Mouse (Mus musculus) lung, postnatal 10 days (tissue): ENCODE measurements at regions not wholly inside any gene's neighbourhood (a gene's known extent, or its start where the extent isn't known, plus 50 kb on each side); places are given as distances from the start of the nearest gene placed in this dataset.

ENCODE experiments used
- DNase-seq: peaks from one replicate; pipeline ENCODE4 v3.0.0; 2021

DNA sequence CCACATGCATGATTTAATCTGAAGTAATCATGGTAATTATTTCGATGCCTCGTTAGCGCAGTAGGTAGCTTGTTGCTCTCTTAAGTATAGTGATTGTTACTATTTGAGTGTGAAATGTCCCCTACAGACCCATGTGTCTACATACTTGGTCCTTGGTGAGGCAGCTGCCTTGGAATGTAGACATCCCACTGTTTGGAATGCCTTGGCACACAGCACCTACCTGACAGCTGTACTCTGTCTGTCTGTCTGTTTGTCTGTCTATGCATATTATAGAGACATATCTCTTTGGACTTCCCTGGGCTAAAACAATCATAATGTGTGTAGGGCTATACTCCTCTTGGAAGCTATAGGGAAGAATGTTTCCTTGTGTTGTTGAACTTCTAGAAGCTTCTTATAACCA, 83.7 kb upstream of the Runx3 start:
- no peak for DNase-seq

- DNase-seq = no peak
Observed at GRCm38 (mm10) chr4:135039234-135039633, 81.2 kb upstream of the Runx3 start.

DNA sequence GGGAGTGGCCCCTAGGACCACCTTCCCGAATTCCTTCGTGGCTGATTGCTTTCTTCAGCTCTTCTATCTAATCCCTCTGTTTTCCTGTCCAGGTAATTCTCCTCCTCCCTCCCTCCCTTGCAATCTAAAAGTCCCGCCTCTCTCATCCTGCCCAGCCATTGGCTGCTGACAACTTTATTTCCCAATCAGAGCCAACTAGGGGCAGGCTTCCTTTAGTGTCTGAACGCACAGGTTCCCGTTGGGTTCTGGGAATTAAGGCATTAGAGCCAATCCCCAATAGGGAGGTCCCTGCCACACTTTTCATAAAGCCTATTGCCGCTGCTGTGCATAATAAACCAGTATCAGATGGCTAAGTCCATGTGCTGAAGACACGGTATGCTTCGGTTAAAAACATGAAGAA, 78.5 kb upstream of the Runx3 start:
- DNase-seq = no peak

DNA sequence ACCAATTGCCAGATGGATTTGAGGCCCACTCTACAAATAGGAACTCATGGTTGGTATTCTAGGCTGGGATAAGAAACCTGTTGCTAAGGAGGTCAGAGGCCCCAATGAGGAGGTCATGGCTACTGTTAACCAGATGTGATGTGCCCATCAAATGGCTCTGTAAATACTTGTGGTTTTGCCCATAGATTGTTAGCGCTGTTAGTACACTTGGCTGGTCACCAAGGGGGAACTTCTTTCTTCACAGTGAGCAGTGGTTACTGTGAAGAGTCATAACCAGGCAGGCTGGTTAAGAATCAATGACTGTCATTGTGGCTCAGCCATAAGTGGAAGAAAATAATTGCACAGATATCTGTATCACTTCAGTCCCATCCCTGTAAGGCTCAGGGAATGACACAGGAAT, 78.0 kb upstream of the Runx3 start:
- no peak for DNase-seq

GRCm38 (mm10) chr4:135045054-135045453, 75.4 kb upstream of the Runx3 start:
- DNase-seq = no peak

- no peak for DNase-seq
Observed at GRCm38 (mm10) chr4:135046619-135047018, 73.8 kb upstream of the Runx3 start.

GRCm38 (mm10) chr4:135047251-135047650, 73.2 kb upstream of the Runx3 start:
- peak; percentile 51 for DNase-seq

- DNase-seq = peak; percentile 85
Observed at GRCm38 (mm10) chr4:135047771-135048170, 72.7 kb upstream of the Runx3 start.

- no peak for DNase-seq
Observed at GRCm38 (mm10) chr4:135049924-135050323, 70.5 kb upstream of the Runx3 start.

DNA sequence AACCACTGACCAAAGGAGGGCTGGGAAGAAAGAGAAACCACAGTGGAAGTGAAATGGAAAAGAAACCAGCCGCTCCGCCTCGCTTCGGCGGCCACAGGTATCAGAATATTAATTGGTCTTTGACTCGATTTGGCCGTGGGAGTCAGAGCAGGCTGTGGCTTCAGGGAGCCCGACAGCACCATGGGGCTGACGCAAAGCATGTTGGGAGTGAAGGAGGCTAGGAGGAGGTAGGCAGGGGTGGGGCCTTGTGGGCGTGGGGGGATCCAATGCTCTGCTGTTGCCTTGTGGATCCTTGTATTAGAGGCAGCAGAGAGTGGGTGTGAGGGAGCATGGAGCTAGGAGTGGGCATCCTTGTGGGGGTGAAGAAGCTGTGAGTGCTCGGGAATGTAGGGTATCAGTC, 69.0 kb upstream of the Runx3 start:
- no peak for DNase-seq

DNA sequence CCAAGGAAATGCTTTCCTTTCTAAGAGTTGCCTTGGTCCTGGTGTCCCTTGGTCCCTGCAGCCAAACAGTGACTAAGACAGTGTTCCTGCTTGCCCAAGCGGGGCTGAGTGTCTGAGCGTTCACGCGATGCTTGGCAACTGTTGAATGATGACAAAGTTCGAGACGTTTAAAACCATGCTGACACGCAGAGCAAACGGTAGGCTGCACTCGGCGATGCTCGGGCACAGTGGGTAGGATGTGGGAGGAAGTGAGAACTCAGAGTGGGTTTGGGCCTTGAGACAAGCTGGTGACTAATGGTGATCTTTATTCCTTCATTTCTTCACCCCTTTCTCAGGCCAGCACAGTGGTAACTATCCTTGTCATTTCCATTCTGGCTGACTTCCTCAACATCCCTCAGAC, 66.9 kb upstream of the Runx3 start:
- no peak for DNase-seq

- no peak for DNase-seq
Observed at GRCm38 (mm10) chr4:135054353-135054752, 66.1 kb upstream of the Runx3 start.

- no peak for DNase-seq
Observed at GRCm38 (mm10) chr4:135056371-135056770, 64.1 kb upstream of the Runx3 start.

DNA sequence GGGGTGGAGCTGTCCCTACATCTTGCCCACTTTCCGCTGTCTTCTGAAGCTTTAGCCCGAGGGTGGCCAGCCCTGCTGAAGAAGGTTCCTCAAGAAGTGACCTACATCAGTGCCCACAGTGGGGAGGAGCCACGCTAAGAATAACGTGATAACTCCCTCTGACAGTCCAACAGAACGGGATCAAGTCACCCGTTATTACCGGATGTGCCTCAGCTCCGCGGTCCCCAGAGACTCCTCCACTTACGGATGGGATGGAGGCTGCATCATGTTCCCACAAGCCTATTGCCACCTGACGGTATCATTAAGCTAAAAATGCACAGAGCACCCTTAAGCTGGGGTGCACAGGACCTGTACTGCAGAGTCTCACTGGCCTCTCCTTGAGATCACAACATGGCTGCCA, 63.2 kb upstream of the Runx3 start:
- DNase-seq = no peak

DNA sequence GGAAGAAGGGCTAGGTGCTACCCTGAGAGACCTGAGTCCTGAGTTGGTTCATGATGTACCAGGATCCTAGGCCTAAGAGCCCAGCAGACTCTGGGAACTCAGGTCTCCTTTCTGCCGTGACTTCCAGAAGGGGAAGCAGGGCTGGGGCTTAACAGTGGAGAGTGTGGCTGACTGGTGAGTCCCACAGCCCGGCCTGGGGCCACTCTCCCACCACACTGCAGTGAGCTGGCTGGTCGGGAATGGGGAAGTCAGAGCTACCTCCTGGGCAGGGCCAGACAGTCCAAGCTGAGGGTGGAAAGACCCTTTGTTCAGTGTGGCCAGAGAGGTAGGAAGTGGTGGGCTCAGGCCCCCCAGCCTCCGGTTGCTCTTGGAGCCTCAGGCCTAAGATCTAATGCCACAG, 61.6 kb upstream of the Runx3 start:
- DNase-seq = no peak

DNA sequence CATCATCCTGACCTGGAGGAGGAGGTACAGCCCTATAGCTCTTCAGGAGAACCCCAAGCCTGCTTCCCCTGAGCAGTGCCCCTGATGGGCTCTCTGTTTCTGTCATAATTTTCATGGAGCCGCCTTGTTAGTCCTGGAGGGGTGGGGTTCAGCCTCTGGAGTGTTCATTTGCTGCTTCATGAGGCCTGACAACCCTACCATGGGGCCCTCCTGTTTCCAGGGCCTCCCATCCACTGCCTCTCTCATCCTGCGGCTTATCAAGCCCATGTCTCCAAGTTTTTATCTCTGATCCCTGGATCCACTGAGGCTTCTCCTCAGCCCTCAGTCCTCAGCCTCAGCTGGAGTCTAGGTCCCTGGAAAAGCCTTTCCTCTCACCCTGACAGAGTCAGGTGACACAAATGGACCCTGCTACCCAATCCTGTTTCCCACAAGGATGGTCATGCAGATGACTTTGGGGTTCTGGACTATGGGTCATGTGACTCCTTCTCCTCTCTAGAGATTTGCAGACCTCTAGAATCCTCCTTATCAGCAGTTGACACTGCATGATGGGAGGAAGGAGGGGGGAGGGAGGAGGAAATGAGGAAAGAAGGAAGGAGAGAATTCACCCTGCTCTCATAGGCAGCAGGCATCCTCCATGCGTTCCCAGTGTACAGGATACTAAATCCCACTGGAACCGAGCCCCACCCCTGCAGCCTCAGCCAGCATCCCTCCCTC, 59.3 kb upstream of the Runx3 start:
- DNase-seq = no peak

DNA sequence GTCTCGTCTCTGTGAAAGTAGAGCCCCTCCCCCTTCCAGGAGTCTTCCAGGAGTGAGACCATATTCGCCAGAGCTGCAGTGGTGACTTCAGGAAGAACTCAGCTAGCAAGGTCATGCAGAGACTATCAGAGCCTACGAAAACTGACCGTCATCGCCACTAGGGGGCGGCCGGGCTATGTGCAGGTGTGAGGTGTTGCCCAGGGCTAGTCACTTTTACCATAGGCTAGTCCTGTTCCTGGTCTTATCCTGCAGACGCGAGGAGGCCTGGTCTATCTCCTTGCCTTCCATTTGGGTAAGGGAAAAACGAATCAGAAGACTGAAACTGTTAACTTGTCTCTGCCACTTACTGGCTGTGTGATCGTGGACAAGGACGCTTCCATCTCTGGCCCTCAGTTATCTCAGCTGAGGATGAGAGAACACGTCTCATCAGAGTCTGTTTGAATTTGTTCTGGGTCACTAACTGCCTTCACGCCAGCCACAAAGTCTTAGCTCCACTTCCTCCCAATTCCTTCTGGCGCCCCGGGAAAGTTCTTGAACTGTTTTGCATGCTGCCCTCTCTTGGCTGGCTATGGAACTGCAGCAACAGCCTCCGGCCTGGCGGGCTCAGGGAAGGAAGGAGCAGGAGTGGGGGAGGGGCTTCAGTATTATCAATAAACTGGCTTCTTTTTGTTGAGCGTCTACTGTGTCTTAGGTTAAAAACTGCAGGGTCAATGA, 53.5 kb upstream of the Runx3 start:
- peak; percentile 95 for DNase-seq

GRCm38 (mm10) chr4:135067805-135068204, 52.6 kb upstream of the Runx3 start:
- no peak for DNase-seq

GRCm38 (mm10) chr4:135069818-135070217, 50.6 kb upstream of the Runx3 start:
- DNase-seq = peak; percentile 32
